Mouse (Mus musculus): ENCODE measurements around the gene Cyp4v3.

DNA sequence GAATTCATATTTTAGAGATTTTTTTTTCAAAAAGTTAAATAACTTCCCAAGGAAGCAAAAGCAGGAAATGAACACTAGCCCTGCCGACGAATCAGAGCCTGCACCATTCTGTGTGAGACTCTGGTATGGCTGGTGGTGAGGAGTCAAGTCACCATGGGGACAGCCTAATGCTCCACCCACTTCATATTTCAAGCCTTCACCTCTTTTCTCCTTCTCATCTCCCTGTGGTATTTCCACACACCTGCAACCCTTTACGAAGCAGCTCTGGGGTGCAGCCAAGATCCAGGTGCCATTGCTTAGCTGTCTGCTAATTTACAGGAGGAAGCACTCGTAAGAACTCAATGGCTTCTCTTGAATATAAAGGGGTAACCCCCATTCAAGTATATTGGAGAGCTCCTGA lies 22.0 kb downstream of the Cyp4v3 start:
- TF ChIP-seq CTCF (IDR thresholded peaks at IDR 0.05; ENCODE audit: low read depth, low read length) = no peak
- TF ChIP-seq TAL1 (conservative IDR thresholded peaks at IDR 0.05; ENCODE audit: low read depth, low read length) = no peak
- no peak for TF ChIP-seq POLR2AphosphoS5 (IDR thresholded peaks at IDR 0.05; ENCODE audit: insufficient replicate concordance, low read depth, low read length)

Data from G1E (cell line).